In the genomic region with DNA sequence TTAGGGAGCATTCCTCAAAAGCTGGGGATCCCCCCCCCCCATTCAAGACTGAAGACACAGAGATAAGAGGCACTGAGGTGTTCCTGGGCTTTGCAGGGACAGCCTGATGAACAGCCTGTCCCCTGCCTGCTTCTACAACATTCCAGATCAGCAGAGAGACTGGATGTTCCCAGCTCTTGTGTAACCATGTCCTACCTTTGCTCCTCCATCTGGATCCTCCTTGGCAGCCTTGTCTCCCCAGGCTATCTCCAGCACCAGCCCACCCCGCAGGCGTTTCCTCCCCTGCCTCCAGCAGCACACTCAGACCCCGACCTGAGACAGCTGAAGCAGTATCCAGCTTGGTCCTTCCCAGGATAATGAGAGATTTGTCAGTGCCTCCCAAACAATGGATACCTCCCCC, we compare ENCODE assay signal across 21 mouse cellular contexts.
"Had no signal": no experiment of that assay in that cellular context is flagged by ENCODE, and none has a peak within 500 bp of the region (broad histone marks: within the 10 kb centered on the region; RNA-seq: fewer than 3 reads in every experiment).

No protein-coding gene starts in this region.

- DNase-seq: heart, postnatal 10 days; heart, postnatal 14 days; heart, postnatal 36 days; heart, postnatal 4 days; kidney, adult 11 months; kidney, adult 18-20 months; kidney, adult 2 months; kidney, adult 8-10 months; kidney, adult 9 months; kidney, postnatal 10 days; kidney, postnatal 14 days; kidney, postnatal 25 days; kidney, postnatal 36 days; kidney, postnatal 4 days; layer of hippocampus, adult 9-11 months had no signal

- ATAC-seq: hindbrain, embryonic 16.5 days; hindbrain, postnatal 0 days; inflammation-experienced regulatory T-cells, adult 6 months; intestine, embryonic 15.5 days; intestine, embryonic 16.5 days; intestine, postnatal 0 days had no signal
